Mouse (Mus musculus): Measurements from ENCODE around the gene Ngfr.

DNA sequence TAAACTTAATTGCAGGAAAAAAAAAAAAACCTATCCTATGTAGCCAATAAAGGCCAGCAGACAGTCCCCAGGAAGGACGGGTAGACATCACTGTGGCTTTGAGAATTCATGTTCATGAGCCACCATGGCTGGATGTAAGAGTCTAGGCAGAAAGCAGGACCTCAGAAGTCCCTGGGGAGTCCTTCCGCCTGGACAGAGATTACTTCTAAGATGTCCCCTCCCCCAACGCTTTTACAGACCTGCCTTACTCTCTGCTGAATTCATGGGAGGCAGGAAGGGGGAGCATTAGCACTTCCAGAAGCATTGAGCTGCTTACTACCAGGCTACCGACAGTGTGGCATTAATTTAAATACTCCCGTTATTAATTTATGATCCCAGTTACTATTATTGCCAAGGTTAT, 1.7 kb upstream of the Ngfr start:
- TF ChIP-seq POLR2A (IDR thresholded peaks at IDR 0.05; ENCODE audit: borderline replicate concordance, extremely low read depth, insufficient read depth, insufficient read length, poor library complexity, severe bottlenecking): no peak
- no peak for TF ChIP-seq CTCF (IDR thresholded peaks at IDR 0.05; ENCODE audit: borderline replicate concordance, extremely low read depth, insufficient read depth, insufficient read length)
